Mouse (Mus musculus): ENCODE results near the gene Crlf1.

- no peak for TF ChIP-seq POLR2A (IDR thresholded peaks at IDR 0.05; ENCODE audit: insufficient read depth, low read depth, low read length)
- TF ChIP-seq CTCF (IDR thresholded peaks at IDR 0.05; ENCODE audit: insufficient read depth, low read depth, low read length): no peak
Observed at GRCm38 (mm10) chr8:70459636-70460035, 33.3 kb upstream of the Crlf1 start.
